Mouse (Mus musculus): Measurements from ENCODE around the gene Olfr474. TPM values are rescaled to one million over a fixed set of nuclear protein-coding genes. Genes with fewer than 3 reads are reported as not detected.
"Not testable (repeated sequence)": the region's sequence is repeated elsewhere in the genome, so short reads cannot be mapped to it uniquely, and the experiment has no call there.

The Olfr474 gene
- not detected for total RNA-seq (2021)

GRCm38 (mm10) chr7:107954343-107954742 lies at the start of gene Olfr474:
Gene Olfr474, plus strand, starts transcription at chr7:107954643.
- DNase-seq = no peak
- intact Hi-C loops (cut with DNase I) = no loop called here

- intact Hi-C loops (cut with DNase I) = no loop called here
- DNase-seq = no peak
These were observed 24.3 kb upstream of the Olfr474 start, which contains the start of gene Olfr473 for GRCm38 (mm10) chr7:107930146-107930545. Gene Olfr473, plus strand, starts transcription at chr7:107930446.

GRCm38 (mm10) chr7:107952539-107952938 lies 1.9 kb upstream of the Olfr474 start:
- DNase-seq; intact Hi-C loops (cut with DNase I): not testable (repeated sequence)

- DNase-seq = no peak
- intact Hi-C loops (cut with DNase I) = no loop called here
These were observed 10.1 kb downstream of the Olfr474 start, which contains the start of gene Olfr476 for GRCm38 (mm10) chr7:107964503-107964902. Gene Olfr476, plus strand, starts transcription at chr7:107964803.

- intact Hi-C loops (cut with DNase I) = no loop called here
- no peak for DNase-seq
These were observed 31.9 kb downstream of the Olfr474 start, which contains the start of gene Olfr477 for GRCm38 (mm10) chr7:107986393-107986792. Gene Olfr477, plus strand, starts transcription at chr7:107986693.

Other genes with a start within 250 kb of the Olfr474 start
- gene Cyb5r2, start 196.6 kb upstream of the Olfr474 start, total RNA-seq (2021) = not detected
- gene Ovch2, start 153.4 kb upstream of the Olfr474 start, total RNA-seq (2021) = not detected
- gene Olfr467, start 142.4 kb upstream of the Olfr474 start, total RNA-seq (2021) = not detected
- gene Olfr469, start 129.1 kb upstream of the Olfr474 start, total RNA-seq (2021) = not detected
- not detected for gene Olfr470, start 107.2 kb upstream of the Olfr474 start, total RNA-seq (2021)
- not detected for gene Olfr472, start 56.7 kb upstream of the Olfr474 start, total RNA-seq (2021)
- not detected for gene Olfr473, start 24.2 kb upstream of the Olfr474 start, total RNA-seq (2021)
- gene Olfr476, start 10.2 kb downstream of the Olfr474 start, total RNA-seq (2021) = not detected
- not detected for gene Olfr477, start 32.0 kb downstream of the Olfr474 start, total RNA-seq (2021)
- not detected for gene Olfr478, start 79.3 kb downstream of the Olfr474 start, total RNA-seq (2021)
- not detected for gene Olfr479, start 96.0 kb downstream of the Olfr474 start, total RNA-seq (2021)
- gene Olfr480, start 112.7 kb downstream of the Olfr474 start, total RNA-seq (2021) = not detected
- not detected for gene Olfr481, start 125.2 kb downstream of the Olfr474 start, total RNA-seq (2021)
- gene Olfr482, start 142.9 kb downstream of the Olfr474 start, total RNA-seq (2021) = 1 to 10 TPM; 1.7 to 1.9 TPM
- gene Olfr483, start 146.2 kb downstream of the Olfr474 start, total RNA-seq (2021) = not detected
- gene Olfr484, start 172.8 kb downstream of the Olfr474 start, total RNA-seq (2021) = not detected
- gene Olfr485, start 205.2 kb downstream of the Olfr474 start, total RNA-seq (2021) = not detected
- not detected for gene Olfr486, start 218.1 kb downstream of the Olfr474 start, total RNA-seq (2021)